Mouse (Mus musculus) hindlimb bud, embryonic 11.5 days (tissue): ENCODE measurements around the gene Ubap1l.
"Not testable (repeated sequence)": the region's sequence is repeated elsewhere in the genome, so short reads cannot be mapped to it uniquely, and the experiment has no call there.

ENCODE experiments used
- DNase-seq: peaks from one replicate; pipeline ENCODE4 v3.0.0-alpha.2; 2012; ENCODE audit warnings: low read depth, low spot score; ENCODE audit errors: extremely low spot score

Gene Ubap1l

DNA sequence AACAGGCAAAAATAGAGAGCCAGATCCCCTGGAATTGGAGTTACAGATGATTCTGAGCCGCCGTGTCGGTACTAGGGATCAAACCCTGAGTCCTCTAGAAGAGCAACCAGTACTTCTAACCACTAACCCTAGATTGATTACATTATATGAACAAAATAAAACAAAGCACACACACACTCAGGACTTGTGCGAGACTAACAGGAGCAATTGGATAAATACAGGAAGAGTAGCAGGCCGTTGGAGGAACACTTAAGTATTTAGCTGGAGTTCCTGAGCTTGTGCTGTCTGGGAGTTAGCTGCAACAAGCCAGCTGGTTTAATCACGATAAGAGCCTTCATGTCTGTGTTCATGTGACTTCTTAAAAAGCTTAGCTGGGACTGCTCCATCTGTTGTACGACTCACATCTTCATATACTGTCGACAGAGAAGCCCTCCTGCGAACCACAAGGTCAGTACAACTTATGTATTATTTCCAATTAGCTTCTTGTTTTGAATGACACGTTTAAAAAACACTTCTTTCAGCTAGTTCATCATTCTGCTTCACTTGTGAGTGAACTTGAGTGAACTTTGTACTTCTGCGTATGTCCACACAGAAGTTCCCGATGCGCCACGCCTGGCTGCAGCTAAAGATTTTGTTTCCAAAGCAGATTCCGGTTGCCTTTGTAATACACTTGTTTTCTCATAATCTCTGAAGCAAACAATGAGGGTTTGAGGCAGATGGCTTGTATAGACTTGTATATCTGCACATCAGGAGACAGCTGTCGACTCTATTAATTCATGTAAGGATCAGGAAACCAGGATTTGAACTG, at the start of gene Ubap1l:
TSS of gene Ubap1l (plus strand) at position 401 of the 808 bp plus-strand sequence.
- DNase-seq = no peak

DNA sequence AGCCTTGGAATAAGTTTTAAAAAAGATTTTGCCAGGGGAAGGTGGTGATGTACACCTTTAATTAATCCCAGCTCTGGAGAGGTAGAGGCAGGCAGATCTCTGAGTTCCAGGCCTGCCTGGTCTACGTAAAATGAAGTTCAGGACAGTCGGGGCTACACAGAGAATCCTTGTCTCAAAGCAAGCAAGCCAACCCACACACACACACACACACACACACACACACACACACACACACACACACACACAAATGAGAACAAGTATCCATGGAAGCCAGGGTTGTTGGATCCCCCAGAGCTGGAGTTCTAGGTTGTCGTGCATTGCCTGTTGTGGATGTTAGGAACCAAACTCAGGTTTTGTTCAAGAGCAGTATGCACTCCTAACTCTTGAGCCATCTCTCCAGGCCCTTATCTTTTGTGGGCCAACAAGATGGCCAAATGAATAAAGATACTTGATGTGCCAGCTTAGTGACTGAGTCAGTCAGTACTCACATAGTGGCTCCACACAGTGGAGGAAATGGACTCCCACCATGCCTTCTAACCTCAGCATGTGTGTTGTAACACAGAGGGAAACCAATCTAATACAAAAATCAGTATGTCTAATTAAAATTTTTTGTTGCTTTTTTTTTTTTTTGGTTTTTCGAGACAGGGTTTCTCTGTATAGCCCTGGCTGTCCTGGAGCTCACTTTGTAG, 48.0 kb upstream of the Ubap1l start:
- no peak for DNase-seq

DNA sequence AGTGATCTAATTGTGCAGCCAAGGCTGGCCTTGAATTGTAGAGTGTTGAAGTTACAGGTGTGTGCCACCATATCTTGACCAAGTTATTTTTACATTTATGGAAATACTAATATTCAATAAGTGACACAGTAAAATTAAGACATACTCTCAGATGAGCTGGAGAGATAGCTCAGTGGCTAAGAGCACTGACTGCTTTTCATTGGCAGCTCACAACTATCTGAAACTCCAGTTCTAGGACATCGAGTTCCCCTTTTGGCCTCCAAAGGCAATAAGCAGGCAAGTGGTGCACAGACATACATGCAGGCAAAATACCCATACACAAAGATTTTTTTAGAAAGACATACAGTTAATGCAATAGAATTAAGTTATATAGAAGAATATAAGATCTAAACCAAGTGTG, 47.0 kb upstream of the Ubap1l start:
- no peak for DNase-seq

DNA sequence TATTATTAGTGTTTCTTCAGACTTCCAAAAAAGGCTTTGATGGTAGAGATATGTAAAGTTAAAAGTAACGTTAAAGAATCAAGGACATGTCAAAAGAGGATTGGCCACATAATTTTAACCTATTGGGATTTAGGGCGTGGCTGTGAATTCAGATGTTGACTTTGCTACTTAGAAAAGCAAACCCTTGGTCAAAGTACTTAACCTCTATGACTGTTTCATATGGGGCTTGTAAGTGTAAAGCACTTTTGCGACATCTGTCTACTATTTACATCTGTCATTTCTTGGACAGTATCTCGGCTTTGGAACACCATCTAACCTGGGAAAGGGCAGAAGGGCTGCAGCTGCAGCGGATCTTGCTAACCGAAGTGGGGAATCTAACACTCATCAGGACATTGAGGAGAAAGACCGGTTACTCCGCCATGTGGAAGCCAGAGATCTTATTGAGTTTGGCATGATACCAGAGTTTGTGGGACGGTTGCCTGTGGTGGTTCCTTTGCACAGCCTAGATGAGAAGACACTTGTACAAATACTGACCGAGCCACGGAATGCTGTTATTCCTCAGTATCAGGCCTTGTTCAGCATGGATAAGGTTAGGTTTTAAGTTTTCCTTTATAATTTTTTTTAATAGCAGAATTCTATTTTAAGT, 38.5 kb upstream of the Ubap1l start:
- no peak for DNase-seq

DNA sequence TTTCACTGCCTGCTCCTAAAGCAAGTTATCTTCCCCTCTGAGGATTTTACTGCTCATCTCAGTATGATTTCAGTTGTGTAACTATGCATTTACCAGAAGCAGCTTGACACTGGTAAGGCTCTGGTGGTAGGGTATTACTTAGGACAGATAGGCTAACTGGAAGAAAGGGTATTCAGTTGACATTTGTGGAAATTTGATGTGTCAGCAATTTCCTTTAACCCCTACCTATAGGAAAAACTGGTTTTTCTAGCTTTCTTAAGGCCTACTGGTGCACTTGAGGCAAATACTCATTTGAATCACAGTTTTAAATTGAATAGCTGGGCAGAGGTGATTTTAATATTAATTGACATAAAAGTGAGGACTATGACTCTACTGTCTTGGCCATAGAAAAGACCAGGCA, 34.9 kb upstream of the Ubap1l start:
- no peak for DNase-seq

DNA sequence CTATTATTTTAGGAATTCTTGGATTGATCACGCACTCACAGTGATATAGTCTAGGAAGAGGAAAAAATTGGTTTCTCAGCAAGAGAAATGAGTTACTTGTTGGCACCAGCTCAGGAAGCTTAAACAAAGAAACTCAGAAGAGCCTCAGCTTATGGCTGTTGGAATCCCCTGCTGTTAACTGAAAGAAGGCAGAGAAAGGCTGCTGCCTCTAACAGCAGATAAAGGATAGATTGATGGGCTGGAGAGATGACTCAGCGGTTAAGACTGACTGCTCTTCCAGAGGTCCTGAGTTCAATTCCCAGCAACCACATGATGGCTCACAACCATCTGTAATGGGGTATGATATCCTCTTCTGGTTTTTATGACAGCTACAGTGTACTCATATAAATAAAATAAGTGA, 33.5 kb upstream of the Ubap1l start:
- DNase-seq = no peak

DNA sequence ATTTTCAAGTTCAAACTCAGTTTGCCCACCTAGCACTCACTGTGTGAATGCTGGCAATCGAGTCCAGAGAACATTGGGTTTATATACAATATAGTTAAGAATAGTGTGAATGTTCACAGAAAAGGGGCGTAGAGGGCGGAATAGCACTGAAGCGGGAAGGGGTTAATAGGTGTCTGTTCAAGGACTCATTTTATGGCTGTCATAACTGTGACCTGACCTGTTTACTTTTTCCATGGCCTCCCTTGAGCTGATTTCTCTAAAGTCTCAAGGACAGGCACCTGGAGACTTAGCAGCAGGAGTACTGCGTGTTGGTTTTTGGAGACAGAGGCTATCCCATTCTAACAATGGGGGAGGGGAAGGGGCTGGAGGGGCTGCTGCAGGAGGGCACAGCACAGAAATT, 26.9 kb upstream of the Ubap1l start:
- DNase-seq = no peak

DNA sequence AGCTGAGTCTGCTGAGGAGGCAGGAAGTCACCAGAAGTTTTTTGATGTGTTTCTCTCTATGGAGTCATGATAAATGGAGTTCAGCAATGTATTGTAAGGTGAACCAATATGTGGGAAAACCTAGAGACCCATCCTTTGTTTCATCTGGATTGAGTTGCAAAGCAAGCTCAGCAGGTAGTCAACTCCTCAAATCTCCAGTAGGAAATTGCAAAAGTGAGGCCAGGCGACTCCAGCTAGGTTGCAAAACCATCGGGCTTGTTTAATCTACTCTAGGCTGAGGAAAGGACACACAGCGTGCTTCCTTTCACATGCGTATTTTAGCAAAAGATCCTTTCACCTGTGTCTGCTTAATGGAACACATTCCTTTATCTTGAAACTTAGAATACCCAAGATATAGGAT, 21.7 kb upstream of the Ubap1l start:
- no peak for DNase-seq

DNA sequence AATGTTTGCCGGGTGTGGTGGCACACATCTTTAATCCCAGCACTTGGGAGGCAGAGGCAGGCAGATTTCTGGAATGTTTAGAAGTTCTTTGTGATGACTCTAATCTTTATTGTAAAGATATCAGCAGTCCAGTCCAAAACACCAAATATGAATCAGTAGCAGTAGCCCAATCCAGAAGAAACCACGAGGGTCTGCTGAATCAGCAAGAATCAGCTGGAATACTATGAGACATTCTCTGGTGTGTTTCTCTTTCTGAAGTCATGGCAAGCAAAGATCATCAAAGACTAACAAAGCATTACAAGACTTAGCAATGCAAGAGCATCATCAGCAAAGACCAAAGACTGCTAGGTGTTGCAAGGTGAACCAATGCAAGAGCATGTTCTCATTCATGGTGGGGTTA, 20.4 kb upstream of the Ubap1l start:
- DNase-seq = no peak

DNA sequence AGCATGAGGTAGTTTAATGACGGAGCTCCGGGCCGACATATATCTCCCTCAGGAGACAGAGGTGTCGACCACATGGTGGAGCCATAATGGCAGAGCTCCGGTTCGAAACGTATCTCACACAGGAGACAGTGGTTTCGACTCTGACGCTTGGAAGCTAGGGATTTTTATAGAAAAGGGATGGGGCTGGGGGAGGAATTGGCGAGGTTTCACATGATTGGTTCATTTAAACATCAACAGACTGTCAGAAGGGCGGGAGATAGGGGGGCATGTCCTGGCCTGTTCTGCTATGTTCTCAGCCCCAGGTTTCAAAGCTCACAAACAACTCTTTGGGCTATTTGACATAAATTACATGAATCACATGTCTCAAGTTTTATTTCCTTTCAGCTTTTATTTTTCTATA, 15.4 kb upstream of the Ubap1l start:
- DNase-seq = not testable (repeated sequence)

DNA sequence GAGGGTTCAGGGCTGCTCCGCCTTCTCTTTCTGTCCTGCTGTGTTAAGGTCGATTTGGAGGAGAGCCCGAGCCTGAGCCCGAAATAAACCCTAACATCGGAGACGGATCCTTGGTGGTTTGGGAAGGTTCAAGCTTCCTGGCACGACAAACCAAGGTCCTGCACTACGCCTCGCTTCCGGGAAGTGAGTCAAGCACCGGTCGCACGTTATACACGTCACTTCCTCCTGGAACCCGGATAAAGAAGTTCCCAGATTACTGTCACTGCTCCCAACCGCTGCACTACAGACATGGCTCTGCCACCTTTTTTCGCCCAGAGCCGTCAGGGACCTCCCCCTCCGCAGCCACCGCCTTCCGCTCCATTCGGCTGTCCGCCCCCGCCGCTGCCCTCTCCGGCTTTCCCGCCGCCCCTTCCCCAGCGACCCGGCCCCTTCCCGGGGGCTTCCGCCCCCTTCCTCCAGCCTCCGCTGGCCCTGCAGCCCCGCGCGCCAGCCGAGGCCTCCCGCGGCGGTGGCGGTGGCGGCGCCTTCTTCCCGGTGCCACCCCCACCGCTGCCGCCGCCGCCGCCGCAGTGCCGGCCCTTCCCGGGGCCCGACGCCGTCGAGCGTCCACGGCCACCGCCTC, 14.9 kb upstream of the Ubap1l start, which contains the start of gene Pdcd7:
TSS of gene Pdcd7 (plus strand) at position 251 of the 622 bp plus-strand sequence.
- peak; percentile 98 for DNase-seq

DNA sequence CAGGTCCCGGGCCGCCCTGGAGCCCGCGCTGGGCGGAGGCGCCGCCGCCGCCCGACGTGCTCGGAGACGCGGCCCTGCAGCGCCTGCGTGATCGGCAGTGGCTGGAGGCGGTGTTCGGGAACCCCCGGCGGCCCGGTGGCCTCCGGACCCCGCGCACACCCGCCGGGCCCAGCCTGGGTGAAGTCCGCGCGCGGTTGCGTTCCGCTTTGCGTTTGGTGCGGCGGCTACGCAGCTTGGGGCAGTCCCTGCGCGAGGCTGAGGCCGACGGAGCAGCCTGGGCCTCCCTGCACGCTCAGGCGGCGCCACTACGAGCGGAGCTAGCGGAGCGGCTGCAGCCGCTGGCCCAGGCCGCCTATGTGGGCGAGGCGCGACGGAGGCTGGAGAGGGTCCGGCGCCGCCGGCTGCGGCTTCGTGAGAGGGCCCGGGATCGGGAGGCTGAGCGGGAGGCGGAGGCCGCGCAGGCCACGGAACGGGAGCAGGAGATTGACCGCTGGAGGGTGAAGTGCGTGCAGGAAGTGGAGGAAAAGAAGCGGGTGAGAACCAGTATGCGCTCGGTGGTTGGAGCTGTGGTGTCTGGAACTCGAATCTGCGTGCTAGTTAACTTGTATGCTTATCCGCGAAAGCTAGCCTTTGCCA, 14.2 kb upstream of the Ubap1l start:
- DNase-seq = no peak

DNA sequence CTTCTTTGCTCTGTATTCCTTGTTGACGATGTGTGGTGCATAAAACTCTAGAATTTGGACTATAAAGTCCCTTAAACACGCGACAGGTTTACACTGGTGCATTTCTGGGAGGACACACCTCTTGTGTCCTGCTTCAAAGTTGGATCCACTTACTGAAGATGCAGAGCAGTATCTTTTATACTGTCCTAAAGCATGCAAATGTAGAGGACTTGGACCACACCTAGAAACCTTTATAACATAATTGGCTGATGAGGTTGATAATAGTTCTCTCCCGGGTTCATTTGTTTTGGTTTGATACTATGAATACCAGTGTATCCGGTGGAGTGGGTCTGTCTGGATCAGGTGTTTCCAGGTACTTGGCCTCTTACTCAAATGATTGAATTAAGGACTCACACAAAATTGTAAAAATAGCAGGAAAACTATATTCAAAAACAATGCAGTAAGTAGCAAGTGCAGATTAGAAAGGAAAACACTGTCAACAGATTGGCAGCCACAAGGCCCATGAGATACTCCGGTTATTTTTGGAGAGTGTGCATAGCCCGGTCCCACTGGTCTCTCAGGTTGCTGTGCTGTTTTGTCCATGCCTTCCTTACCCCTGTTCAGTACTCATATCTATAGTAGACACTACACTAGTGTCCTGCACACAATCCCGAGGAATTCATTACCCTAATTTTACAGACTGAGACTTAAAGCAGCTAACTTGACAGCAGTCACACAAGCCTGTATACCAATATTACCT, 13.6 kb upstream of the Ubap1l start:
- no peak for DNase-seq

DNA sequence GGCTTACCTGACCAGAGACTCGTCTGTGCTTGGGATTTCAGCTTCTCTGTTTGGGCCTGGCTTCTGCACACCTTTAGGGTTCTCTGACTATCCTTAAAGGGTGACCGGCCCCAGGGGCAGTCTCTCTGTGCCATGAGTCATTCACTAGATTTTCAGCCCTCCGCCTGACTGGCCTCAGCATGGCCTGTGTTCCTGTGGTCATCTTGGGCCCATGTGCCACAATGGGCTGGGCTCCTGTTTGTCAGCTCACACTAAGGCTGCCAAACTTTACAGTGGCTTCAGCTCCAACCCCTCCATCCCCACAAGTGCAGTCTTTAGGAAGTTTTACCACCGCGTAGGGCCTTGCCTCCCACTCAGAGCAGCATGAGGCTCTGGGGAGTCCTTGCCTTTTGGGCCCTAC, 7.6 kb upstream of the Ubap1l start:
- DNase-seq = no peak

DNA sequence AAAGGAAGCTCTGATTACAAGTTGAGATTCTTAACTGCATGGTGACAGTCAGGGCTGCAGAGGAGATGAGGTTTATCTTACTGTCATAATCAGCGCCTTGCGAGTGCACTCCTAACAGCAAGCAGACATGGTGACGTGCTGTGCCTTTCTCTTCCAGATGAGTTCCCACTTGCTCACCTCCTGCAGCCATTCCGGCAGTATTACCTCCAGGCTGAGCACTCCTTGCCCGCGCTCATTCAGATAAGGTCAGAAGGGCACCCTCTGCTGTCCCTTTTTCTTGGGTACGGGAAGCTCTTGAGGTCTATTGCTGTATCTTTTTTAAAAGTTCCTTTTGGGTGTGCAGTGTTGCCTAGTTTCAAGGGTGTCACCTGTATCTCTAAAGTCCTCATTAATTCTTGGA, 4.3 kb upstream of the Ubap1l start:
- DNase-seq = no peak

DNA sequence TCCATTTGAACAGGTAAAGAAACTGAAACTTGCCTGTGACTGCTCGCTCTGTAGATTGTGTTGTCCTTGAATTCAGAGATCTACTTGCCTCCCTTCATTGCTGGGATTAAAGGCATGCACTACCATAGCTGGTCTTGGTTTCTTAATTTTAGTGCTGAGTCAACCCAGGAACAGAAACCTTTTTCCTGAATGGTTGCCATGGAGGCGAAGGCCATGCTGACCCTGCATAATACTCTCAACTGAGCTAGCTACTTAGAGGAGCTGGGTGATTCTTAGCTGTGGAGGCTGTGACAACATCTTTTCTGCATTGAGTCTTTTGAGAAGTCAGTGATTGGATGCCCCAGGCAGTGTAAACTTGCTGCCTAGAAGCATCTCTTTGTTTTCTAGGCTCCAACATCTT, 3.9 kb upstream of the Ubap1l start:
- no peak for DNase-seq

DNA sequence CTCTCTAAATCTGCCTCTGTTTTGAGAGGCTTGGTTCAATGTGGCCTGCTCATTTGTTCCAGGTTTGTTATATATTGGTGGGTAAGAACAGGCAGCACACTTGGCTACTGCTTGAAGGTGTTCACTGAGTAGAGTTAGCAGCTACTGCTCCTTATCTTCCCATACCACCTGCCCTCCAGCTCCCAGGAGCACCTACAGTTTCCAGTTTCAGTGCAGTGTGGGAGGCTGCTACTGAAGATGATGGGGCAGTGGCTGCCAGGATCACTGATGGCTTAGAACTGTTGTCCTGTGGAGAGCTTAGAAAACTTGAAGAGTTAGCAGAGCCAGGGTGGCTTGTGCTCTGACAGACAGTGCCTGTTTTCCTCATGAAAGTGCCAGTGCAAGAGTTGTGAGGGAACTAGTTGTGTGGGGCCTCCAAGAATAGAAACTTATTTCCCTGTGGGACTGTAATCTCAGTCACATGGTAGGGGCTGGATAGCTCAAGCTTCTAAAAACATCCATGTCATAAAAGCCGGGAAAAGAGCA, 1.8 kb upstream of the Ubap1l start:
- DNase-seq = no peak

DNA sequence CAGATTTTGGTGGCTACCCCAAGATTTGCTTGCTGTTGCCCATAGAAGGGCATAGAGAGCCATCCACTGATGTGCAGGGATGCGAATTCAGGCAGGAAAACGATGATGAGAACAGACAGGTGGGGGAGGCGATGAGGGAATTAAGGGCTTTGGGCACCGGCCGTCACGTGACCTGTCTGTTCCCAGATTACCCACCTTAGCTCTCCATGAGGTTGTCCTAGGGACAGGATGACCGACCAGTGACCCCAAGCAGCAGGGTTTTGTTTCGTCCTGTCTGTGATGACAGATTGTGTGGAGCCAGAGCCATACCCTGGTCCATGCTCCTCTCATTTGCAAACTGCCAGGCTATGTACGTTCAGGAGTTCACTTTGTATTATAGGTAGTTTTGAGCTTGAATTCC, 2.8 kb downstream of the Ubap1l start:
- DNase-seq = no peak

DNA sequence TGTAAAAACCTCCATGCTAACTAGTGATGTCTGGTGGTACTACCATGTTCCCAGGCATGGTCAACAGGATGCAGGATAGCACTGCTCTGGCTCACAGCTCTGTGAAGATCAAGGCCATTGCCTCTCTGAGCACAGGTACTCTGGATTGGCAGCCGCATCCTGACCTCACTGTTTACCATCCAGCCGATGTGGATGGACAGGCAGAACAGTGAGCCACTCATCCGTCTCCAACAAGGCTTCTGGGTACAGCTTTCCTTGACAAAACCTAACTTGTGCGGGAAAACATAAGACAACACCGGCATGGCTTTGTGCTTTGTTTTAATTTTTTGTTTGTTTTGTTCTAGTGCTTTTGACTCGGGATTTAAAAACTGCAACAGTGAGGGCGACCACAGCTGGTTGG, 4.9 kb downstream of the Ubap1l start:
- DNase-seq = no peak

DNA sequence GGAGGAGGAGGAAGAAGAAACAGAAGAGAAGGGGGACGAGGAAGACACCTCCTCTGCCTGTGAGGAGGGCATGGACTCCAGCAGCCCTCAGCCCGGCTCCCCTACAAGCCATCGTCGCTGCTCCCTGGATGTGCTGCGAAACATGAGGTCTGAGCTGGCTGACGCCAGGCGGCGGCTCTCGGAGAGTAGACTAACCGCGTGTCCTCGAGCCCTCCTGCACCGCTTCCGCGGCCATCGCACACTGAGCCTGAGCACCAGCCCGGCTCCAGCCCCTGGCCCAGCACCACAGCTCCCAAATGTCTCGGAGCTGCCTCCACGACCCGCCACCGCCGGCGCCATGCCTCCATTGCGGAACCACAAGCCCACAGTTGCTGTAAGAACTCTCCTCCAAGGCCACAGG, 10.9 kb downstream of the Ubap1l start:
- DNase-seq = no peak
